In the genomic region with DNA sequence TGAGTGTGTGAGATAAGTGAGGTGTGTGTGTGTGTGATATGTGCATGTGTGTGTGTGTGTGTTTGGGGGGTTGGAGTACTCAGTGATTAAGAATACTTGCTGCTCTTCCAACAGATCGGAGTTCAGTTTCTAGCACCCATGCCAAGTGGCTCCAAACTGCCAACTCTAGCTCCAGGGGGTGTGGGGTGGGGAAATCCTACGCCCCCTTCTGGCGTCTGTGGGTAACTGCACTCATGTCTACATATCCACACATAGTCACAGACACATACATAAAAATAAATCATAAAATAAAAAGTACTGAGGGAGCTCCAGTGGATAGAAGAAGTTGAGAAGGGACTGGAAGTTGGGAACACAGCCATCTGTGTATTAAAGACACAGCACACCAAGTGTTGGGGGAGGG, we compare ENCODE assay signal across 30 mouse cellular contexts.
DNase-seq lines count a peak whose midpoint lies in the region; ATAC-seq and TF ChIP-seq lines count a peak whose summit lies in the region.
"Had no signal": no experiment of that assay in that cellular context is flagged by ENCODE, and none has a peak within 500 bp of the region (broad histone marks: within the 10 kb centered on the region; RNA-seq: fewer than 3 reads in every experiment).

No protein-coding gene starts in this region.

- no peaks in the 10 kb centered on the region for H3K27me3 ChIP-seq in heart, adult 2 months (ENCODE audit: control insufficient read depth, insufficient read depth, low read length)
- H3K27me3 ChIP-seq in lung, embryonic 14.5 days (ENCODE audit: insufficient read depth, low read length) = no peaks in the 10 kb centered on the region
- no peaks in the 10 kb centered on the region for H3K27me3 ChIP-seq in lung, postnatal 0 days (replicated peaks; ENCODE audit: insufficient read depth, low read length)
- H3K27me3 ChIP-seq in E14TG2a.4 (ENCODE audit: insufficient read depth, low read length) = no peaks in the 10 kb centered on the region
- H3K27me3 ChIP-seq: forebrain, embryonic 15.5 days; hindbrain, embryonic 12.5 days; limb, embryonic 15.5 days; neural tube, embryonic 13.5 days; stomach, embryonic 15.5 days had no signal

- H3K9me3 ChIP-seq in lung, embryonic 14.5 days (ENCODE audit: low read depth, low read length) = no peaks in the 10 kb centered on the region
- no peaks in the 10 kb centered on the region for H3K9me3 ChIP-seq in lung, postnatal 0 days (ENCODE audit: low read length)
- H3K9me3 ChIP-seq in E14TG2a.4 (ENCODE audit: low read length) = no peaks in the 10 kb centered on the region
- H3K9me3 ChIP-seq: forebrain, embryonic 15.5 days; hindbrain, embryonic 12.5 days; limb, embryonic 10.5 days; limb, embryonic 15.5 days; midbrain, embryonic 10.5 days; neural tube, embryonic 13.5 days; stomach, embryonic 15.5 days had no signal

- no peaks in the 10 kb centered on the region for H3K36me3 ChIP-seq in heart, adult 2 months (ENCODE audit: control insufficient read depth, insufficient read depth, low read length)
- H3K36me3 ChIP-seq in lung, embryonic 14.5 days (ENCODE audit: insufficient read depth) = no peaks in the 10 kb centered on the region
- H3K36me3 ChIP-seq in lung, postnatal 0 days (ENCODE audit: insufficient read depth, low read length) = no peaks in the 10 kb centered on the region
- H3K36me3 ChIP-seq in E14TG2a.4 (ENCODE audit: insufficient read depth, low read length) = peaks cover 97% of the 10 kb centered on the region
- H3K36me3 ChIP-seq: forebrain, embryonic 15.5 days; hindbrain, embryonic 12.5 days; limb, embryonic 10.5 days; limb, embryonic 15.5 days; midbrain, embryonic 10.5 days; neural tube, embryonic 13.5 days; stomach, embryonic 15.5 days had no signal

- no peak overlapping the region for H3K4me3 ChIP-seq in heart, adult 2 months
- no peak overlapping the region for H3K4me3 ChIP-seq in lung, embryonic 14.5 days (ENCODE audit: low read depth, low read length)
- H3K4me3 ChIP-seq in lung, postnatal 0 days (ENCODE audit: low read depth, low read length) = no peak overlapping the region
- H3K4me3 ChIP-seq in E14TG2a.4 (replicated peaks; ENCODE audit: low read length) = no peak overlapping the region
- H3K4me3 ChIP-seq: forebrain, embryonic 15.5 days; hindbrain, embryonic 12.5 days; limb, embryonic 10.5 days; limb, embryonic 15.5 days; midbrain, embryonic 10.5 days; myocyte; neural tube, embryonic 13.5 days; stomach, embryonic 15.5 days had no signal

- ATAC-seq in lung, embryonic 14.5 days (ENCODE audit: insufficient read depth) = no peak
- no peak for ATAC-seq in lung, postnatal 0 days
- ATAC-seq: forebrain, embryonic 15.5 days; intestine, embryonic 16.5 days; midbrain, embryonic 16.5 days had no signal

- intact Hi-C loops in heart, adult 2 months (cut with DNase I) = no loop called here
- intact Hi-C loops in heart, postnatal 36 days (cut with DNase I) = no loop called here

- H3K79me2 ChIP-seq in heart, adult 2 months (replicated peaks; ENCODE audit: control insufficient read depth, insufficient read depth, low read length) = no peaks in the 10 kb centered on the region

- 0 out of 2 replicates have a peak, but pooled peaks have one; percentile 14 for TF ChIP-seq CTCF in heart, adult 2 months (IDR thresholded peaks at IDR 0.05)
- 0 out of 2 replicates have a peak, but pooled peaks have one; percentile 17 for TF ChIP-seq CTCF in lung, embryonic 14.5 days (IDR thresholded peaks at IDR 0.05; ENCODE audit: low read depth)
- TF ChIP-seq CTCF in lung, postnatal 0 days (IDR thresholded peaks at IDR 0.05) = no peak
- peak; percentile 98 for TF ChIP-seq CTCF in E14TG2a.4 (conservative IDR thresholded peaks at IDR 0.05; ENCODE audit: low read length)

- no peaks in the 10 kb centered on the region for H3K4me1 ChIP-seq in heart, adult 2 months (ENCODE audit: control insufficient read depth, insufficient read depth, low read length)
- H3K4me1 ChIP-seq in lung, embryonic 14.5 days (ENCODE audit: insufficient read depth) = no peaks in the 10 kb centered on the region
- H3K4me1 ChIP-seq in lung, postnatal 0 days (ENCODE audit: insufficient read depth, low read depth, low read length) = no peaks in the 10 kb centered on the region
- H3K4me1 ChIP-seq in E14TG2a.4 (replicated peaks; ENCODE audit: low read depth, low read length) = peaks cover 16% of the 10 kb centered on the region
- H3K4me1 ChIP-seq: forebrain, embryonic 15.5 days; limb, embryonic 10.5 days; limb, embryonic 15.5 days; stomach, embryonic 15.5 days had no signal

- no peak overlapping the region for H3K4me2 ChIP-seq in lung, embryonic 14.5 days
- H3K4me2 ChIP-seq in lung, postnatal 0 days (replicated peaks; ENCODE audit: low read depth, low read length) = no peak overlapping the region
- H3K4me2 ChIP-seq: forebrain, embryonic 15.5 days; hindbrain, embryonic 12.5 days; limb, embryonic 15.5 days; neural tube, embryonic 13.5 days; stomach, embryonic 15.5 days had no signal

- no peak for TF ChIP-seq POLR2A in heart, adult 2 months (IDR thresholded peaks at IDR 0.05; ENCODE audit: insufficient read depth, low read depth, low read length)

- no peak for DNase-seq in heart, adult 2 months
- no peak for DNase-seq in heart, postnatal 36 days
- DNase-seq in lung, embryonic 14.5 days = no peak
- no peak for DNase-seq in lung, postnatal 0 days (ENCODE audit: low spot score)
- peak; percentile 52 for DNase-seq in ZHBTc4 (ENCODE audit: low read depth, low spot score)
- DNase-seq in ovary, postnatal 14 days (ENCODE audit: low spot score) = no peak
- DNase-seq: adrenal gland, postnatal 14 days; cerebellum, adult 11 months; cerebellum, adult 9-10 months; cerebellum, postnatal 36 days; heart, postnatal 14 days; kidney, adult 8-10 months; kidney, postnatal 4 days; lung, postnatal 10 days; right cerebral cortex, postnatal 14 days; thymus, adult 18-20 months; thymus, postnatal 25 days had no signal

- H3K27ac ChIP-seq in heart, adult 2 months = no peak overlapping the region
- H3K27ac ChIP-seq in lung, embryonic 14.5 days (ENCODE audit: low read depth) = no peak overlapping the region
- H3K27ac ChIP-seq in lung, postnatal 0 days (ENCODE audit: low read length) = no peak overlapping the region
- H3K27ac ChIP-seq: forebrain, embryonic 15.5 days; hindbrain, embryonic 12.5 days; kidney, postnatal 0 days; limb, embryonic 10.5 days; limb, embryonic 15.5 days; macrophage; midbrain, embryonic 10.5 days; neural tube, embryonic 13.5 days; stomach, embryonic 15.5 days had no signal

- 71% methylated on average over 3 of the region's 3 CpGs for WGBS in heart, adult 2 months
- 76% methylated on average over 3 of the region's 3 CpGs for WGBS in lung, embryonic 14.5 days
- 77% methylated on average over 3 of the region's 3 CpGs for WGBS in lung, postnatal 0 days

- H3K9ac ChIP-seq in heart, adult 2 months (ENCODE audit: low read depth, low read length) = no peak overlapping the region
- no peak overlapping the region for H3K9ac ChIP-seq in lung, embryonic 14.5 days
- no peak overlapping the region for H3K9ac ChIP-seq in lung, postnatal 0 days (replicated peaks; ENCODE audit: low read depth)
- H3K9ac ChIP-seq: forebrain, embryonic 15.5 days; hindbrain, embryonic 12.5 days; limb, embryonic 15.5 days; neural tube, embryonic 13.5 days; stomach, embryonic 15.5 days had no signal

- TF ChIP-seq EP300 in heart, adult 2 months (IDR thresholded peaks at IDR 0.05; ENCODE audit: insufficient read depth, low read depth, low read length) = no peak
- TF ChIP-seq EP300 in lung, postnatal 0 days (IDR thresholded peaks at IDR 0.05) = no peak
